Mouse (Mus musculus) bone marrow macrophage, adult 2 months (primary cell): ENCODE results near the gene Tmem135.

Experiments used
- CTCF ChIP-seq: IDR thresholded peaks from 2 replicates; pipeline ENCODE4 v1.5.1; 2012; ENCODE audit warnings: low read depth, mild to moderate bottlenecking, low read length, moderate library complexity
- POLR2A ChIP-seq: IDR thresholded peaks from 2 replicates; pipeline ENCODE4 v1.6.1; 2012; ENCODE audit warnings: mild to moderate bottlenecking, low read depth, low read length, borderline replicate concordance

DNA sequence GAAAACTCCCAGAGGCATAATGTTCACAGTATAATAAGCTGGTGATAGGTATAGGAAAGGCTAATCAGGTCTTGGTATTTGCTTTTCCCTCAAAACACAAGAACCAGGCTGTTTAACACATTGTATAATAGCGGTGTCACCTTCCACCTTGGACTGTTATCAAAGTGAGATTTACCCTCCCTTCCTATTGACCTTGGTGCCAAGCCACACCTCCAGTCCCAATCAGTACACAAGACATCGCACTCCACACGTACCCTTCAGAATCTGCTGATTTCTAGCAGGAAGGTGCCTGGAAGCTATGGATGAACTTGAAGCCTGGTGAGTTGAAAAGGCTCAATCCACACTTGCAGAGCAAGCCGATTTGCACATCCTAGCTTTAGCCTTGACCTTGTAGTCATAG, 12.2 kb downstream of the Tmem135 start:
- no peak for TF ChIP-seq POLR2A
- no peak for TF ChIP-seq CTCF
